Mouse (Mus musculus) embryonic facial prominence, embryonic 11.5 days (tissue): Measurements from ENCODE around the gene Rab31. TPM values are rescaled to one million over a fixed set of nuclear protein-coding genes. Genes with fewer than 3 reads are reported as not detected.

Experiments used
- ATAC-seq: fragments of 200-750 bp; cut with Nextera tagmentation; replicated peaks from 2 replicates; pipeline ENCODE4 v1.8.0; 2017; ENCODE audit warnings: low read depth; ENCODE audit not compliant: insufficient number of reproducible peaks, low FRiP score, low TSS enrichment
- DNase-seq: peaks from one replicate; pipeline ENCODE4 v3.0.0-alpha.2; 2015; ENCODE audit warnings: low spot score
- H3K27ac ChIP-seq: fragments of 300-500 bp; sonication (generic); replicated peaks from 2 replicates; pipeline ENCODE4 v1.5.1; 2014; ENCODE audit warnings: mild to moderate bottlenecking, low read depth, low read length, control low read depth
- H3K27me3 ChIP-seq: fragments of 300-500 bp; sonication (generic); 2 replicates; pipeline ENCODE4 v1.6.1; 2014; ENCODE audit warnings: mild to moderate bottlenecking, low read length, moderate library complexity, mixed read lengths; ENCODE audit not compliant: control insufficient read depth, insufficient read depth
- H3K36me3 ChIP-seq: fragments of 300-500 bp; sonication (generic); replicated peaks from 2 replicates; pipeline ENCODE4 v1.6.1; 2014; ENCODE audit warnings: low read depth, mild to moderate bottlenecking, low read length, moderate library complexity, mixed read lengths; ENCODE audit not compliant: control insufficient read depth, insufficient read depth
- H3K4me1 ChIP-seq: fragments of 300-500 bp; sonication (generic); 2 replicates; pipeline ENCODE4 v1.6.1; 2014; ENCODE audit warnings: low read length, mixed read lengths; ENCODE audit not compliant: control insufficient read depth, insufficient read depth
- H3K4me2 ChIP-seq: fragments of 300-500 bp; sonication (generic); 2 replicates; pipeline ENCODE4 v1.6.1; 2014; ENCODE audit warnings: low read depth, mild to moderate bottlenecking, control low read depth, low read length, moderate library complexity
- H3K4me3 ChIP-seq: fragments of 300-500 bp; sonication (generic); 2 replicates; pipeline ENCODE4 v1.5.1; 2014; ENCODE audit warnings: low read depth, low read length, control low read depth
- H3K9ac ChIP-seq: fragments of 300-500 bp; sonication (generic); replicated peaks from 2 replicates; pipeline ENCODE4 v1.6.1; 2014; ENCODE audit warnings: mild to moderate bottlenecking, control low read depth, low read length
- H3K9me3 ChIP-seq: fragments of 300-500 bp; sonication (generic); replicated peaks from 2 replicates; pipeline ENCODE4 v1.6.1; 2016; ENCODE audit warnings: mild to moderate bottlenecking, low read length, inconsistent platforms, mixed read lengths; ENCODE audit not compliant: control insufficient read depth
- WGBS: fragments of 180-500 bp; shearing (Covaris S2); extraction: QIAGEN DNeasy Blood & Tissue Kit; methylation state at CpG from one replicate; pipeline ENCODE4 v1.1.7; 2014; 5-methylcytosine and 5-hydroxymethylcytosine counted together
- polyA plus RNA-seq: library from polyadenylated mRNA; unstranded; fragments of >200 nt; fragmentation: Nextera tagmentation; extraction: Ambion mirVana; gene quantifications from 2 replicates; pipeline ENCODE4 v1.2.1, GENCODE M21; 2014

The Rab31 gene
- polyA plus RNA-seq, 1 experiment from 2014 or later: 80.5 TPM

DNA sequence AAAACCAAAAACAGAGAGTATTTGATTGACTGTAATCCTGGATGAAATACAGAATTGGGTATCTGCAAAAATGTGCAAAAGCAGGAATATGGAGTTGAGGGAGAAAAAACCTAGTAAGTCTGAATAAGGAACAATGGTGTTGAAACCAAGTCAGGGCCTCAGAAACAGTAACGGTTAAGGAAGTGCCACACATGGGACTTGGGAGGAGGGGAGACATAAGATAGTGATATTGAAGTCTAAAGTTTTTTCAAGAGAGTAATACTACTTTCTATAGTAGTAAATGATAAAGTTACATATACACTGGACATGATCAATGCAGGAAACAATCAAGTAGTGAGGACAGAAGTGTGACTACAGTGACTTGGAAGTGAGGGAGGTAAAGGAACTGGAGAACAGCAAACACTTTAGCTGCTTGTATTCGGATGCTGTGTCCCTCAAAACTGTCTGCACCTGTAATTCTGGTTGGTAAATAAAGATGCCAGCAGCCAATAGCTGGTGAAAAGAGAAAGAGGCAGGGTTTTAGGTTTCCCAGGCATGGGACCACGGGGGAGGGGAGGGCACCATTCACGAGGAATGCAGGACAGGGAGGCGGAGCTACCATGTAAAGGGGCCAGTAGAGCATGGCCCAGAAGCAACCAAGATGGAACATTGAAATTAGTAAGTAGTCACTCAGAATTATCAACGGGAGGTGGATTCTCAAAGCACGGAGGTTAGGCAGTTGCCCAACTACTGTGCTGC is 164.8 kb downstream of the Rab31 start:
- H3K27me3 ChIP-seq: no peaks in the 10 kb centered on the region
- ATAC-seq (no peak), DNase-seq (peak; percentile 16)
- no peak overlapping the region for H3K27ac ChIP-seq
- H3K4me3 ChIP-seq: no peak overlapping the region
- H3K4me2 ChIP-seq: no peak overlapping the region
- no peak overlapping the region for H3K9ac ChIP-seq
- H3K36me3 ChIP-seq: 0 out of 2 replicates have a peak, but pooled peaks cover 2% of the 10 kb centered on the region
- H3K4me1 ChIP-seq: peaks cover 3% of the 10 kb centered on the region; the same call in 1 of the 2 replicates
- WGBS: 51% methylated on average over 7 of the region's 7 CpGs
- no peaks in the 10 kb centered on the region for H3K9me3 ChIP-seq

DNA sequence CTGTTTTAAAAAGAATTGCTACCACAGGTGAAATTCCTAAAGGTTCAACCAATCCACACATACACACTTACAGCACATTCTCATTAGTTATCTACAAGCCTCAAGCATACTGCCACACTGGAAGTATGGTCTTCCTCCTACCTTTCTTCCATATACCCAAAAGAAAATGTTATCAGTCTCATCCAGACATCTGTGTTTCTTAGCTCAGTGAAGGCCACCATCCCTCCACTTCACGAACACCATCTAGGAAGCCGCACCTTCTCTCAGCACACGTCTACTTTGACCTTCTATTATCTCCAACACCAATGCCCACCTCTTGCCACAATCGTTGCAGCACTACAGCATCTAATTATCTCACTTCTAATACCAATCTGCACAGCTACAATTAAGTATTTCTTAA is 166.5 kb downstream of the Rab31 start:
- Histone ChIP-seq H3K9me3 (no peaks in the 10 kb centered on the region), H3K4me2 (no peak overlapping the region), H3K4me3 (no peak overlapping the region), H3K27me3 (no peaks in the 10 kb centered on the region), H3K4me1 (peaks cover 3% of the 10 kb centered on the region; the same call in 1 of the 2 replicates), H3K27ac (no peak overlapping the region), H3K9ac (no peak overlapping the region), H3K36me3 (0 out of 2 replicates have a peak, but pooled peaks cover 2% of the 10 kb centered on the region)
- WGBS: 89% methylated on average over 4 of the region's 4 CpGs
- ATAC-seq (no peak), DNase-seq (no peak)

DNA sequence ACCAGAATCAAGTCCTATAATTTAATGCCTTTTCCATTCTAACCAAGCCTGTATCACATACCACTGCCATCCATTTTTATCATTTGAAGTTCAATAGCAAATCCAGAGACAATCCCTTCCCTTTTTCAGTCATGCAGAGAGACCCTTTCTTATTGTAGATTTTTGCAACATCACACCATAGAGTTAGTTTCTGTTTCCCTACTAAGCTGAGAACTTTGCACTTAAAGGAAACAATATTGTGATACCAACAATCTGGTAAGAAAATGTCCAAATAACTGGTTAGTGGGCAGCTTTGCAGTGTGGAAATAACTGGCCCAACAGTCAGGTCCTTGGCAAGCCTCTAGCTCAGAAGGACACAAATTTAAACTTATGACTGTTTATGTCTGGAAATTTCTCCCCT is 167.7 kb downstream of the Rab31 start:
- H3K9me3 ChIP-seq: no peaks in the 10 kb centered on the region
- no peak overlapping the region for H3K9ac ChIP-seq
- DNase-seq (no peak), ATAC-seq (no peak)
- H3K4me3 ChIP-seq: no peak overlapping the region
- H3K27ac ChIP-seq: no peak overlapping the region
- H3K4me2 ChIP-seq: no peak overlapping the region
- no peaks in the 10 kb centered on the region for H3K27me3 ChIP-seq
- H3K36me3 ChIP-seq: 0 out of 2 replicates have a peak, but pooled peaks cover 2% of the 10 kb centered on the region
- H3K4me1 ChIP-seq: peaks cover 3% of the 10 kb centered on the region; the same call in 1 of the 2 replicates

DNA sequence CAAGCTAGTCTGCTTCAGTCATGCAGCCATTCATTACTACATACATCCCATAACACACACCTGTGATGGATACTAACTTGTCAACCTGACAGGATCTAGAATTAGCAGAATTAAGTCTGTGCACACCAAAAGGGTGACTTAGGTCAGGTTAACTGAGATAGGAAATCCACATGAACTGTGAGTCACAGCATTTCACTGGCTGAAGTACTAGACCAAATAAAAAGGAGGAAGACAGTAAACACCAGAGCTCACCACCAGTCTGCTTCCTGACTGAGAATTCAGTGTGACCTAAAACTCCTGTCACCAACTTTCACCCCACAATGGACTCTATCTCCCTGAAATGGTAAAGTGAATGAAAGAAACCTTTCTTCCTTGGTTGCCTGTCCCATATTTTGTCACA is 168.2 kb downstream of the Rab31 start:
- H3K27ac ChIP-seq: no peak overlapping the region
- peaks cover 3% of the 10 kb centered on the region; the same call in 1 of the 2 replicates for H3K4me1 ChIP-seq
- H3K9ac ChIP-seq: no peak overlapping the region
- ATAC-seq: no peak
- no peak for DNase-seq
- H3K27me3 ChIP-seq: no peaks in the 10 kb centered on the region
- no peaks in the 10 kb centered on the region for H3K9me3 ChIP-seq
- no peak overlapping the region for H3K4me2 ChIP-seq
- H3K4me3 ChIP-seq: no peak overlapping the region
- H3K36me3 ChIP-seq: 0 out of 2 replicates have a peak, but pooled peaks cover under 1% of the 10 kb centered on the region

Other genes starting within 250 kb of the Rab31 start
- gene Tmem232, start 232.0 kb downstream of the Rab31 start, polyA plus RNA-seq: 0.13 TPM in 1 of 2 replicates, not detected in the other
- 236 and 260 TPM in 2 replicates for gene Vapa, start 159.2 kb downstream of the Rab31 start, polyA plus RNA-seq
- 0.18 and 0.38 TPM in 2 replicates for gene Txndc2, start 130.6 kb downstream of the Rab31 start, polyA plus RNA-seq
- gene Ppp4r1, start 9.8 kb upstream of the Rab31 start, polyA plus RNA-seq: 63.5 and 65.1 TPM in 2 replicates
- 47.8 and 48.4 TPM in 2 replicates for gene Ralbp1, start 113.0 kb upstream of the Rab31 start, polyA plus RNA-seq
- 133 and 142 TPM in 2 replicates for gene Twsg1, start 178.5 kb upstream of the Rab31 start, polyA plus RNA-seq